Mouse (Mus musculus) lung, postnatal 0 days (tissue): ENCODE data around the gene 4931428F04Rik. TPM values are rescaled to one million over a fixed set of nuclear protein-coding genes. Genes with fewer than 3 reads are reported as not detected.
A peak's percentile ranks its signal among the peaks of the same experiment; 100 is the strongest.

Experiments used
- ATAC-seq: fragments of 200-750 bp; cut with Nextera tagmentation; 2 replicates; pipeline ENCODE4 v1.8.0; 2017; ENCODE audit warnings: moderate library complexity
- DNase-seq: peaks from one replicate; pipeline ENCODE4 v3.0.0-alpha.2; 2016; ENCODE audit warnings: low spot score
- H3K27ac ChIP-seq: fragments of 300-500 bp; sonication (generic); 2 replicates; pipeline ENCODE4 v1.5.1; 2014; ENCODE audit warnings: antibody characterized with exemption, mild to moderate bottlenecking, low read length, mixed read lengths
- H3K27me3 ChIP-seq: fragments of 300-500 bp; sonication (generic); replicated peaks from 2 replicates; pipeline ENCODE4 v1.6.1; 2014; ENCODE audit warnings: low read length, mixed read lengths; ENCODE audit not compliant: insufficient read depth
- H3K36me3 ChIP-seq: fragments of 300-500 bp; sonication (generic); 2 replicates; pipeline ENCODE4 v1.6.1; 2014; ENCODE audit warnings: low read length, mixed read lengths; ENCODE audit not compliant: insufficient read depth
- H3K4me1 ChIP-seq: fragments of 300-500 bp; sonication (generic); 2 replicates; pipeline ENCODE4 v1.6.1; 2014; ENCODE audit warnings: antibody characterized with exemption, low read depth, low read length, mixed read lengths; ENCODE audit not compliant: insufficient read depth
- H3K4me2 ChIP-seq: fragments of 300-500 bp; sonication (generic); replicated peaks from 2 replicates; pipeline ENCODE4 v1.6.1; 2014; ENCODE audit warnings: low read depth, mild to moderate bottlenecking, low read length, moderate library complexity, mixed read lengths
- H3K4me3 ChIP-seq: fragments of 300-500 bp; sonication (generic); 2 replicates; pipeline ENCODE4 v1.5.1; 2014; ENCODE audit warnings: low read depth, low read length
- H3K9ac ChIP-seq: fragments of 300-500 bp; sonication (generic); replicated peaks from 2 replicates; pipeline ENCODE4 v1.6.1; 2014; ENCODE audit warnings: low read depth, mild to moderate bottlenecking
- H3K9me3 ChIP-seq: fragments of 300-500 bp; sonication (generic); 2 replicates; pipeline ENCODE4 v1.6.1; 2016; ENCODE audit warnings: low read length, mixed read lengths
- CTCF ChIP-seq: IDR thresholded peaks from 2 replicates; pipeline ENCODE4 v1.5.1; 2016; ENCODE audit warnings: antibody characterized with exemption, mild to moderate bottlenecking
- EP300 ChIP-seq: IDR thresholded peaks from 2 replicates; pipeline ENCODE4 v1.6.1; 2016; ENCODE audit warnings: antibody characterized with exemption, mild to moderate bottlenecking, control low read depth
- WGBS: fragments of 180-500 bp; shearing (Covaris S2); extraction: QIAGEN DNeasy Blood & Tissue Kit; methylation state at CpG from one replicate; pipeline ENCODE4 v1.1.7; 2014; 5-methylcytosine and 5-hydroxymethylcytosine counted together
- microRNA counts: library from miRNA; unstranded; fragments of <30 nt; microRNA quantifications from one replicate; lab custom pipeline; 2015
- microRNA-seq: library from miRNA; unstranded; fragments of <30 nt; microRNA quantifications from one replicate; pipeline ENCODE4, GENCODE M21; 2016
- polyA plus RNA-seq: library from polyadenylated mRNA; unstranded; fragments of >200 nt; fragmentation: Nextera tagmentation; extraction: Ambion mirVana; gene quantifications from 2 replicates; pipeline ENCODE4 v1.2.1, GENCODE M21; 2015

4931428F04Rik gene
- polyA plus RNA-seq, 1 experiment from 2014 or later = 2.7 TPM

GRCm38 (mm10) chr8:105231503-105232320 is 58.0 kb downstream of the 4931428F04Rik start:
- H3K4me1 ChIP-seq = peaks cover 3% of the 10 kb centered on the region; the same call in 1 of the 2 replicates
- DNase-seq (no peak), ATAC-seq (no peak)
- H3K9me3 ChIP-seq = no peaks in the 10 kb centered on the region
- H3K36me3 ChIP-seq = peaks cover 16% of the 10 kb centered on the region; the same call in 1 of the 2 replicates
- no peak overlapping the region; the same call in 1 of the 2 replicates for H3K4me2 ChIP-seq
- H3K4me3 ChIP-seq = no peak overlapping the region
- no peaks in the 10 kb centered on the region for H3K27me3 ChIP-seq
- no peak overlapping the region for H3K9ac ChIP-seq
- WGBS = 56% methylated on average over 12 of the region's 12 CpGs
- TF ChIP-seq EP300 (no peak), CTCF (no peak)
- H3K27ac ChIP-seq = no peak overlapping the region

MicroRNA genes within 50 kb of the gene (microRNA counts, 519-probe panel; counts per million panel counts)
- 3,085 counts per million, percentile 15 among the panel's probes with 10 or more counts for microRNA mmu-miR-328 (lab: Ali Mortazavi, UCI)

Small RNA genes lying within 50 kb of the gene (microRNA-seq; reads per million reads assigned to microRNA genes)
- gene Gm27320 (not detected), gene Mir328 (309 reads per million, percentile 61 among the genes with 10 or more reads in this experiment)

Other genes with a start within 250 kb of the 4931428F04Rik start
- not detected in 2 replicates for gene Ces3a, start 241.3 kb downstream of the 4931428F04Rik start, polyA plus RNA-seq
- gene Ces3b, start 206.1 kb downstream of the 4931428F04Rik start, polyA plus RNA-seq = not detected in 2 replicates
- gene Ces4a, start 158.1 kb downstream of the 4931428F04Rik start, polyA plus RNA-seq = not detected in 2 replicates
- gene Cbfb, start 119.2 kb downstream of the 4931428F04Rik start, polyA plus RNA-seq = 29.0 and 31.5 TPM in 2 replicates
- gene D230025D16Rik, start 64.7 kb downstream of the 4931428F04Rik start, polyA plus RNA-seq = 82.6 and 91.3 TPM in 2 replicates
- 24.6 and 24.8 TPM in 2 replicates for gene B3gnt9, start 34.7 kb downstream of the 4931428F04Rik start, polyA plus RNA-seq
- 35.5 and 35.8 TPM in 2 replicates for gene Tradd, start 25.3 kb downstream of the 4931428F04Rik start, polyA plus RNA-seq
- 6.0 and 6.6 TPM in 2 replicates for gene Fbxl8, start 25.2 kb downstream of the 4931428F04Rik start, polyA plus RNA-seq
- gene Hsf4, start 20.1 kb downstream of the 4931428F04Rik start, polyA plus RNA-seq = 1.7 and 2.0 TPM in 2 replicates
- gene Nol3, start 13.7 kb downstream of the 4931428F04Rik start, polyA plus RNA-seq = 1.3 and 1.5 TPM in 2 replicates
- 34.5 and 34.6 TPM in 2 replicates for gene Exoc3l, start 6.2 kb upstream of the 4931428F04Rik start, polyA plus RNA-seq
- 29.8 and 32.7 TPM in 2 replicates for gene E2f4, start 7.8 kb upstream of the 4931428F04Rik start, polyA plus RNA-seq
- gene Elmo3, start 15.7 kb upstream of the 4931428F04Rik start, polyA plus RNA-seq = 22.3 and 23.0 TPM in 2 replicates
- 4.2 and 7.5 TPM in 2 replicates for gene Lrrc29, start 36.4 kb upstream of the 4931428F04Rik start, polyA plus RNA-seq
- 116 and 141 TPM in 2 replicates for gene Tmem208, start 36.5 kb upstream of the 4931428F04Rik start, polyA plus RNA-seq
- gene Fhod1, start 58.1 kb upstream of the 4931428F04Rik start, polyA plus RNA-seq = 8.7 and 10.5 TPM in 2 replicates
- 1.7 and 1.9 TPM in 2 replicates for gene Slc9a5, start 59.0 kb upstream of the 4931428F04Rik start, polyA plus RNA-seq
- gene Plekhg4, start 83.4 kb upstream of the 4931428F04Rik start, polyA plus RNA-seq = 0.20 and 0.26 TPM in 2 replicates
- gene Kctd19, start 123.6 kb upstream of the 4931428F04Rik start, polyA plus RNA-seq = 0.14 and 0.38 TPM in 2 replicates
- gene Lrrc36, start 123.7 kb upstream of the 4931428F04Rik start, polyA plus RNA-seq = 3.7 and 3.9 TPM in 2 replicates
- 675 and 696 TPM in 2 replicates for gene Tppp3, start 181.7 kb upstream of the 4931428F04Rik start, polyA plus RNA-seq
- 40.6 and 41.7 TPM in 2 replicates for gene Zdhhc1, start 207.0 kb upstream of the 4931428F04Rik start, polyA plus RNA-seq
- gene Hsd11b2, start 228.9 kb upstream of the 4931428F04Rik start, polyA plus RNA-seq = 1.8 and 2.9 TPM in 2 replicates